Comparison of ENCODE assay signal across 12 mouse cellular contexts in genomic region chr1:58304296-58304695, GRCm38 (mm10). TPM values are rescaled to one million over a fixed set of nuclear protein-coding genes. Genes with fewer than 3 reads are reported as not detected.
DNase-seq lines count a peak whose midpoint lies in the region; ATAC-seq and TF ChIP-seq lines count a peak whose summit lies in the region.
"Had no signal": no experiment of that assay in that cellular context is flagged by ENCODE, and none has a peak within 500 bp of the region (broad histone marks: within the 10 kb centered on the region; RNA-seq: fewer than 3 reads in every experiment).

No protein-coding gene starts in this region.

- H3K9ac ChIP-seq in lung, embryonic 14.5 days, result no peak overlapping the region
- H3K9ac ChIP-seq in kidney, embryonic 14.5 days (ENCODE audit: low read depth, low read length), result no peak overlapping the region
- H3K9ac ChIP-seq: limb, embryonic 13.5 days had no signal

- H3K4me3 ChIP-seq in lung, embryonic 14.5 days (ENCODE audit: low read depth, low read length), result no peak overlapping the region
- no peak overlapping the region for H3K4me3 ChIP-seq in kidney, embryonic 14.5 days (ENCODE audit: low read length)
- H3K4me3 ChIP-seq: limb, embryonic 13.5 days had no signal

- peak; percentile 39 for DNase-seq in lung, embryonic 14.5 days
- no peak for DNase-seq in lung, postnatal 10 days
- peak; percentile 68 for DNase-seq in adipocyte (ENCODE audit: low spot score)
- DNase-seq in heart, postnatal 36 days, result peak; percentile 13 to 25
- DNase-seq in thymus, postnatal 0 days (ENCODE audit: low spot score), result peak; percentile 49
- no peak for DNase-seq in left cerebral cortex, adult 9 months (ENCODE audit: low spot score in 2 of 2)
- DNase-seq: cerebellum, postnatal 36 days had no signal

- H3K27ac ChIP-seq in lung, embryonic 14.5 days (ENCODE audit: low read depth), result no peak overlapping the region
- no peak overlapping the region for H3K27ac ChIP-seq in kidney, embryonic 14.5 days (ENCODE audit: low read depth, low read length)
- H3K27ac ChIP-seq: limb, embryonic 13.5 days had no signal

- no peaks in the 10 kb centered on the region for H3K36me3 ChIP-seq in lung, embryonic 14.5 days (ENCODE audit: insufficient read depth)
- H3K36me3 ChIP-seq in kidney, embryonic 14.5 days (ENCODE audit: control insufficient read depth, insufficient read depth, low read length), result no peaks in the 10 kb centered on the region
- H3K36me3 ChIP-seq: limb, embryonic 13.5 days had no signal

- no peak for TF ChIP-seq CTCF in lung, embryonic 14.5 days (IDR thresholded peaks at IDR 0.05; ENCODE audit: low read depth)

- intact Hi-C loops in heart, postnatal 36 days (cut with DNase I), result no loop called here

- H3K27me3 ChIP-seq in lung, embryonic 14.5 days (ENCODE audit: insufficient read depth, low read length), result no peaks in the 10 kb centered on the region
- no peaks in the 10 kb centered on the region for H3K27me3 ChIP-seq in kidney, embryonic 14.5 days (ENCODE audit: control insufficient read depth, insufficient read depth, low read length)
- H3K27me3 ChIP-seq: limb, embryonic 13.5 days had no signal

- no peaks in the 10 kb centered on the region for H3K9me3 ChIP-seq in lung, embryonic 14.5 days (ENCODE audit: low read depth, low read length)
- no peaks in the 10 kb centered on the region for H3K9me3 ChIP-seq in kidney, embryonic 14.5 days (ENCODE audit: control insufficient read depth, low read length)
- H3K9me3 ChIP-seq: limb, embryonic 13.5 days had no signal

- no peaks in the 10 kb centered on the region for H3K4me1 ChIP-seq in lung, embryonic 14.5 days (ENCODE audit: insufficient read depth)
- H3K4me1 ChIP-seq in kidney, embryonic 14.5 days (ENCODE audit: control insufficient read depth, insufficient read depth, low read length), result 0 out of 2 replicates have a peak, but pooled peaks cover 7% of the 10 kb centered on the region

- WGBS in lung, embryonic 14.5 days, result 57% methylated on average over 12 of the region's 12 CpGs
- WGBS in kidney, embryonic 14.5 days, result 64% methylated on average over 12 of the region's 12 CpGs

- H3K4me2 ChIP-seq in lung, embryonic 14.5 days, result no peak overlapping the region
- no peak overlapping the region for H3K4me2 ChIP-seq in kidney, embryonic 14.5 days (replicated peaks; ENCODE audit: low read depth, low read length)
- H3K4me2 ChIP-seq: limb, embryonic 13.5 days had no signal

- ATAC-seq in lung, embryonic 14.5 days (ENCODE audit: insufficient read depth), result peak; percentile 51
- no peak for ATAC-seq in inflammation-experienced regulatory T-cells, adult 6 months
- no peak for ATAC-seq in kidney, embryonic 14.5 days (ENCODE audit: low FRiP score, low TSS enrichment)

RNA-seq across cellular contexts. Expression of gene Aox2, which starts 26.2 kb away (rescaled TPM):
- 0.03 TPM in 1 of 2 replicates, not detected in the other for polyA plus RNA-seq in lung, embryonic 14.5 days (2014; fragmentation: Nextera tagmentation; extraction: Ambion mirVana)
- total RNA-seq in heart, postnatal 36 days (2021), result not detected
- 0.14 and 0.21 TPM in 2 replicates for polyA plus RNA-seq in thymus, postnatal 0 days (2015; fragmentation: Nextera tagmentation; extraction: Ambion mirVana)
- not detected for polyA plus RNA-seq in inflammation-experienced regulatory T-cells, adult 6 months (2017; shearing (Covaris generic))
- polyA plus RNA-seq in kidney, embryonic 14.5 days (2014; fragmentation: Nextera tagmentation; extraction: Ambion mirVana), result 0.06 and 0.12 TPM in 2 replicates
- polyA plus RNA-seq: gonadal fat pad, adult 2 months; neural tube, embryonic 11.5 days had no signal

Comparison
In these comparisons a context has a peak if more than half of its experiments do, and no peak if none do; other contexts are left out.
1. DNase-seq: peak in lung, embryonic 14.5 days (single experiment), adipocyte (single experiment), heart, postnatal 36 days (2 of 2) and thymus, postnatal 0 days (single experiment); none in lung, postnatal 10 days (single experiment) and left cerebral cortex, adult 9 months (0 of 2).